Mouse (Mus musculus) embryo, embryonic 10.5 days (tissue): ENCODE results near the gene Gm8297.
"Not testable (repeated sequence)": the region's sequence is repeated elsewhere in the genome, so short reads cannot be mapped to it uniquely, and the experiment has no call there.

ENCODE experiments used
- DNase-seq: peaks from one replicate; pipeline ENCODE4 v3.0.0-alpha.2; 2015; ENCODE audit warnings: low spot score

Gene Gm8297

DNA sequence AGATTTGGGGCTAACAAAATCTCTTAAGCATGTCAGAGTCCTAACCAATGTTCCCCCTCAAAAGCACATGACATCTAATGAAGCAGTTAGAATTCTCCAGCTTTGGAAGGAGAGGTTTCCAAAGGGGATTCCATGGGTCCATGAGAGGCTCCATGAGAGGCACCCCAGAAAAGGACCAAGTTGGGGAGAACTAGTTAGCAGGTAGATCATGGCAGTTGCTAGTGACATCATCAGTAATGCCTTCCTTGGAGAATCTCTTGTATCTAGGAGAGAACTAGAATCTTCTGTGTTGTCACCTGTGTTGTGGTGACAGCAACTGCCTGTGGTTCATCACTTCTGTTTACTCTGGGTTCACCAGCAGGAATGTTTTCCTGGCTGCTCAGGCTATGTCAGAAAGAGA, at the start of gene Gm8297:
Gm8297 (plus strand) TSS at position 301 of the 400 bp plus-strand sequence.
- DNase-seq = not testable (repeated sequence)

DNA sequence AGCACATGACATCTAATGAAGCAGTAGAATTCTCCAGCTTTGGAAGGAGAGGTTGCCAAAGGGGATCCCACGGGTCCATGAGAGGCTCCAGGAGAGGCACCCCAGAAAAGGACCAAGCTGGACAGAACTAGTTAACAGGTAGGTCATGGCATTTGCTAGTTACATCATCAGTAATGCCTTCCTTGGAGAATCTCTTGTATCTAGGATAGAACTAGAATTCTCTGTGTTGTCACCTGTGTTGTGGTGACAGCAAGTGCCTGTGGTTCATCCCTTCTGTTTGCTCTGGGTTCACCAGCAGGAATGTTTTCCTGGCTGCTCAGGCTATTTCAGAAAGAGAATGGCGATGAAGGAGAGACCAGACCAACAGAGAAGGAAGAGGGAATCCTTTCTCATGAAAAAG, 31.9 kb downstream of the Gm8297 start, which contains the start of gene Gm3298:
Gm3298 (plus strand) TSS at position 301 of the 400 bp plus-strand sequence.
- not testable (repeated sequence) for DNase-seq
